24 mouse cellular contexts compared by ENCODE assay signal in the genomic region with DNA sequence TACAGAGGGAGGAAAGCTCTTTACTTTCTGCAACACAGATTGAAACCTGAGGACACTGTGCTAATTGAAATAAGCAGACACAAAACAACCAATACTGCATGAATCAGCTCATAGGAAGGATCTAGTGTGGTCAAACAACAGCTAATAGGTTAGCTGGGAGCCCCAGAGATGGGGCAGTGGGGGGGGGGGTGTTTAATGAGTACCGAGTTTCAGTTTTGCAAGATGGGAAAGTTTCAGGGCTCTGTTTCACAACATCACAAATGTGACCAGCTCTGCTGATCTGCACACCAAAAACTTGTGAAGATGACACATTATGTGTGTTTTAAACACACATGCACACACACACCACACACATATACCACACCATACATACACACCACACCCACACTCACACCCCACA.
"Had no signal": no experiment of that assay in that cellular context is flagged by ENCODE, and none has a peak within 500 bp of the region (broad histone marks: within the 10 kb centered on the region; RNA-seq: fewer than 3 reads in every experiment).

No protein-coding gene starts in this region.

- H3K9ac ChIP-seq: heart, embryonic 12.5 days; hindbrain, embryonic 12.5 days; hindbrain, embryonic 14.5 days; intestine, embryonic 15.5 days; limb, embryonic 12.5 days; liver, embryonic 13.5 days had no signal

- H3K27ac ChIP-seq: heart, embryonic 10.5 days; hindbrain, embryonic 10.5 days; hindbrain, embryonic 12.5 days; hindbrain, embryonic 14.5 days; intestine, embryonic 15.5 days; layer of hippocampus, adult 2 months; left cerebral cortex, adult 2 months; limb, embryonic 10.5 days; limb, embryonic 12.5 days; liver, embryonic 13.5 days had no signal

- H3K36me3 ChIP-seq: heart, embryonic 10.5 days; heart, embryonic 12.5 days; hindbrain, embryonic 10.5 days; hindbrain, embryonic 12.5 days; intestine, embryonic 15.5 days; limb, embryonic 10.5 days; limb, embryonic 12.5 days; liver, embryonic 13.5 days had no signal

- H3K27me3 ChIP-seq: hindbrain, embryonic 12.5 days; intestine, embryonic 15.5 days; limb, embryonic 12.5 days; liver, embryonic 13.5 days had no signal

- ATAC-seq: hindbrain, embryonic 16.5 days; inflammation-experienced regulatory T-cells, adult 6 months; intestine, embryonic 15.5 days; intestine, postnatal 0 days had no signal

- DNase-seq: gastrocnemius, postnatal 14 days; gastrocnemius, postnatal 36 days; heart, adult 18-20 months; heart, postnatal 10 days; heart, postnatal 4 days; kidney, adult 18-20 months; kidney, adult 8-10 months; kidney, postnatal 10 days; kidney, postnatal 25 days; kidney, postnatal 4 days; liver, embryonic 13.5 days had no signal

- H3K4me2 ChIP-seq: heart, embryonic 12.5 days; hindbrain, embryonic 12.5 days; hindbrain, embryonic 14.5 days; intestine, embryonic 15.5 days; limb, embryonic 12.5 days; liver, embryonic 13.5 days had no signal

- H3K4me3 ChIP-seq: heart, embryonic 10.5 days; heart, embryonic 12.5 days; hindbrain, embryonic 10.5 days; hindbrain, embryonic 12.5 days; intestine, embryonic 15.5 days; layer of hippocampus, adult 2 months; left cerebral cortex, adult 2 months; limb, embryonic 10.5 days; limb, embryonic 12.5 days; liver, embryonic 13.5 days had no signal

- H3K9me3 ChIP-seq: heart, embryonic 10.5 days; hindbrain, embryonic 10.5 days; hindbrain, embryonic 12.5 days; intestine, embryonic 15.5 days; limb, embryonic 10.5 days; limb, embryonic 12.5 days; liver, embryonic 13.5 days had no signal
